Mouse (Mus musculus): ENCODE measurements around the gene Uqcrc2.

GRCm38 (mm10) chr7:120632518-120632917 lies 2.5 kb upstream of the Uqcrc2 start:
- TF ChIP-seq POLR2A (IDR thresholded peaks at IDR 0.05; ENCODE audit: extremely low read depth, insufficient read depth, low read length) (no peak), CTCF (IDR thresholded peaks at IDR 0.05; ENCODE audit: extremely low read depth, insufficient read depth, low read length) (peak; percentile 70)
